Mouse (Mus musculus): ENCODE measurements around the gene Celsr1. TPM values are rescaled to one million over a fixed set of nuclear protein-coding genes. Genes with fewer than 3 reads are reported as not detected.

The Celsr1 gene
- polyA plus RNA-seq, 1 experiment: 0.39 TPM

DNA sequence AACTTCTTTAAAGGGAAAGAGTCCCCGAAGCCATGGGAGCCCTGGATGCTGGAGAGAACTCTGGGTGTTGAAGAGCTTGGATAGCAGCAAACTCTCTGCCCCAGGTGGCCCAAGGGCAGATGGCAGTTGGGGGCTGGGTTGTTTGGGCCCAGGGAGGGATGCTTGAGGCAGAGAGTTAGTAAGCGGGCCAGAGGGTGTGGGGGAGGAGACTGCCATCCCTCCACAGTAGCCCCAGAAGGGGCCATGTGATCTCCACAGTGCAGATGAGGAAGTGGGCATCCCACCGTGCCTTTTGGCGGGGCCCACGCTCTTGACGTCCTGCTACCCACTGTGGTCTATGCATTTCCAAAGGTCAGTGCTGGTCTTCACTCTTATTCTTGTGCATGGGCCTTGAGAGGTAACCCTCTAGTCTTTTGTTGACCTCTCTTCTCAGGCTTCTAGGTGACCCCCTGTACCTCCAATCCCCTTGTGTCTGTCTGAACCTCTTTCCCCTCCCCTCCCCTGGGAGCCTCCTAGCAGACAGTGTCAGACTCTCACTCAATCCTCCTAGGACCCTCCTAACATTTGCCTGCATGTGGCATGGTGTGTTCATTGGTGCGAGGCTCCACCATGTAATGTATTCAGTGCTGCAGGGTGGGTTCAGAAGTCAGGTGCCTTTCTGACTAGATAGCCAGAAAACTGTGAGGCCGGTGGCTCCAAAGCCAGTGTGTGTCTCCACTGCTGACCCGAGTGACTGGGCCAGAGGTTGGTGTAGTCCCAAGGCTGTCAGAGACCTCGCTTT lies 35.6 kb upstream of the Celsr1 start:
- TF ChIP-seq GATA1 (IDR thresholded peaks at IDR 0.05; ENCODE audit: low read length): no peak

DNA sequence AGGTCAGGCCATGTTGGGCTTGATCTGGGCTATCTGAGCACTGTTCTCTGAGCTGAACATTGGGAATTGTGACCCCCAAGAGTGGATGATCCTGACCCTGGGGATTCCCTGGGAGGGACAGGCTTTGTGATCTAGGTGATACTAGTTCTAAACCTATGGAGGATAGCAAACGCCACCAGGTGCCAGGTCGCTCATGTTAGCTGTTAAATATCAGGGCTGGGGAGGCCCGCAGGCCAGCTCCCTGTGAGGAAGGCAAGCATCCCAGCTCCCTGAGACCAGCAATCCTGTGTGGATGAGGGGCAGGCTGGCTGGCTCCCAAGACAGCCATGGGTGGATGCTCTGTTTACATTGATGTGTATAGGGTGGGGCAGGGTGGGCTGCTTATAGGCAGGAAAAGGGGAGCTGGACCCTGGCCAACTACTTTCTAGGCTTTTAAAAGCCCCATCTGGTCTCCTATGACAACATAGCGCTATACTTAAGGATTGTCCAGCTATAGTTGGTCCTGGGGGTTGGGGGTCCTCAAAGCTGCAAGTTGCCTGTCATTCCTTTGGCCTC lies 34.4 kb upstream of the Celsr1 start:
- TF ChIP-seq GATA1 (IDR thresholded peaks at IDR 0.05; ENCODE audit: low read length): no peak

DNA sequence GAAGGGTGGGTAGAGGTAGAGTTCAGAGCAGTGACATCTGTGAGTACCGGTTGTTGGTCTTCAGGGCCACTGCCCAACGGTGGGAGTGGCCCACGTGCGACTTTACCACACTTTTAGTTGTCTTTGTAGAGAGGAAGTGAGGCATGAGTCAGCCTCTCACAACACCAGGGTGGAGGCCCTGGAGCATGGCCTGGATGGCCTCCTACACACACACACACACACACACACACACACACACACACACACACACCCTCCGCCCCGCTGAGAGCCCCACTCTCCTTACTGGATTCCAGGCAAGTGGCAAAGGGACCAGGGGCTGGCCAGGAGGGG lies 34.0 kb upstream of the Celsr1 start:
- no peak for TF ChIP-seq GATA1 (IDR thresholded peaks at IDR 0.05; ENCODE audit: low read length)

DNA sequence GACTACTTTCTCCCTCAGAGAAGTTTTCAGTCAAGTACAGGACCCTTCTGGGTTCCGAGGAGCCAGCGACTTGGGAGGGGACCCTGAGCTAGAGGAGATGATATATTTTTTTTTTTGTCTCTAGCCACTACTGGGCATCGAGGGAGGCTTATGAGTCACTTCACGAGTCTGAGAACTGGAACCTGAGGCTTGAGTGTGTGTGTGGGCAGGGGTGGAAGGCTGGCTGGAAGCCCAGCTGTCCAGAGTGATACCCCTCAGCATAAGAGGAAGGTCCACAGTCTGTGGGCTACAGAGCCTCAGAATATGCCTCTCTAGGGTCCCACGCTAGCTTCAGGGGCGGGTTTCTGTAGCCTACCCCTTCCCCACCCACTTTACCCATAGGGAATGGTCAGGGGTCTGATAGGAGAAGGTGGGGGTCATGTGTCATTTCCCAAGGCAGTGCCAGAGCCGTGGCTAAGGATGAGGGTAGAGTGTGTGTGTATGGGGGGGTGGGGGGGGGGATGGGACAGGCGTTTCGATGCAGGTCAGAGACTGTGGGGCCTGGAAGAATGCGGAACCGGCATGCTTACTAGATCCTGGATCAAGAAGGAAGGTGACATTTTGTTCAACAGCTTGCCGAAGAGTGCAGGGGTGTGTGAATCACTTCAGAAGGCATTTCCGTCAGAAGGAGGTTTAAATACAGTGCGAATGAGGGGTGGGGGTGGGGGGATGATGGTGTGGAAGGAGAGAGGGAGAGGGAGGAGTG lies 33.4 kb upstream of the Celsr1 start:
- TF ChIP-seq GATA1 (IDR thresholded peaks at IDR 0.05; ENCODE audit: low read length): no peak

DNA sequence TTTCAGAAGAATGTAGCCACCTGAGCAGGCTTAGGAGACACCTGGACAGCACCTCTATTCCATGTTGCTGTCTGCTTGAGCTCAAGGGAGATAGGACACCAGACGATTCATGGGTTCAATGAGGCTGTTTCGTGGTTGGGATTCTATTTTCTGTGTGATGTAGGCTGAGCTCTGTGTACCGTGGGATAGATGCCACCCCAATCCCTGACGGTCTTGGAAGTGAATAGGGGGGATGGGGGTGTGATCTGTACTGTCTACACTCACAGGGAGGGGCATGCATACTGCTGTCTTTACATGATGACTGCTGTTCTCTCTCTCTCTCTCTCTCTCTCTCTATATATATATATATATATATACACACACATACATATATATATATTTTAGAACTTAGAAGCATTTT lies 31.8 kb upstream of the Celsr1 start:
- no peak for TF ChIP-seq GATA1 (IDR thresholded peaks at IDR 0.05; ENCODE audit: low read length)

DNA sequence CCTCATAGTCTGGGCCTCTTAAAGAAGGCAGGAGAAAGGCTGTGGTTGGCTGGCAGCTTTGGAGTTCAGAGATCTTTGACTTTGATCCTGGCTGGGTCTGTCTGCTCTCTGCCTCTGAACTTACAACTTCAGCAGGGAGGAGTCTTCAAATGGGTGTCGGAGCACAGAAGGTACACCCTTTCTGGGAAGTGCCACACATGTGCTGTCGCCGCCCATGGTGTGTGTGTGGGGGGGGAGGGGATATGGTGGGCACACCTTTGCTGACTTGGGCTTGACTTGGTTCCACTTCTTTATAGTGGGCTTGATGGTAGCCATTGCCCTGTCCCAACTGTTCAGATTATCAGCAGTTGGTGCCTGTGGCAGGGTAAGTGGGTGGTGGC lies 31.3 kb upstream of the Celsr1 start:
- no peak for TF ChIP-seq GATA1 (IDR thresholded peaks at IDR 0.05; ENCODE audit: low read length)

DNA sequence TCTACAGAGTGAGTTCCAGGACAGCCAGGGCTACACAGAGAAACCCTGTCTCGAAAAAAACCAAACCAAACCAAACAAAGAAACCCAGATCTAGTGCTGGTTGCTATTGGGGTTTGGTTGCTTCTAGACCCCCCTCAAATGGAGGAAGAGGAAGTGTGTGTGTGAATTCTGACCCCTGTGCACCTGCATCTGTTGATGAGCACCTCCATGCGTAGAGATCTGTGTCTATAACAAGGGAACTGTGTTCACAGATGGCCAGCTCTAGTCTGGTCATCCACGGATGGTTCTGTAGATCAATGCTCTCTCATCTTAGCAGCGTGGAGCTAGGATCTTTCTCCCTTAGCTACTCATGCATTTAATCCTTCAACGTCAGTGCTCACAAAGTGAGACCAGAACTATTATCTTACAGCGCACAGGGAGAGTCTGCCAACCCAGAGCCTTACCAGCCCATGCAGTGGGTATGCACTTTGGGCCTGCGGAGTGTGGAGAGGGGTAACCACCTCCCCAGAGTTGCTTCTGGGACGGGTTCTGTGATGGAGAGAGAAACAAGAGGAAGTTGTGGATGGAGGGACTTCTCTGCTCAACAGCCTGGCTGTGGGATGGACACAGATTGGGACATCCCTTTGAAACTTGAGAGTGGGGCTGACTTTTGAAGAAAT lies 30.7 kb upstream of the Celsr1 start:
- TF ChIP-seq GATA1 (IDR thresholded peaks at IDR 0.05; ENCODE audit: low read length): no peak

DNA sequence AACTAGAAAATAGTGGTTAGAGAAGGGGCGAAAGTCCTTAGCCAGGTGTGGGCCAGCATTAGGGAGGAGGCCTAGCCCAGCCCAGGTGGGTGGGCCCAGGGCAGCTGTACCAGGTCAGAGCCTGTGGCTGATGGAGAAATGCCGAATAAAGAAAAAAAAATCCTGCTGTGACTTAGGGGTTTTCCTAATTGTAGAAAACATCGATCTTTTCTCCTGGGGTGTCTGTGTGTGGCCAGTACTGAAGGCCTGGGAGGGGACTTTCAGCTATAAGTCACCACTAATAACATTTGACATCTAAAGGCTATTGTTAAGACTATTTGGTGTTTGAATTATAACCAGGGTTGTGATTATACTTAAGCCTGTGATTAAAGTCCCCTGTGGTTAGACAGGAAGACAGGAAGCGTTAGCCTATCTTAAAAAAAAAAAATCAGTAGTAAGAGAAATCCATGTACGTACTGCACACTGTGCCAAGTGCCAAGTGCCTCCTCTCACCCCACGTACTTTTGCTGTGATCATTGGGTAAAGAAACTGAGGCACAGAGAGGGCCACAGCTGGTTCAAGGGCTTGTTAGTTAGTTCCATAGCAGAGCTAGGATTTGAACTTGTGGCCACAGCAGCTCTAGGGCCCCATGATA lies 28.4 kb upstream of the Celsr1 start:
- no peak for TF ChIP-seq GATA1 (IDR thresholded peaks at IDR 0.05; ENCODE audit: low read length)

DNA sequence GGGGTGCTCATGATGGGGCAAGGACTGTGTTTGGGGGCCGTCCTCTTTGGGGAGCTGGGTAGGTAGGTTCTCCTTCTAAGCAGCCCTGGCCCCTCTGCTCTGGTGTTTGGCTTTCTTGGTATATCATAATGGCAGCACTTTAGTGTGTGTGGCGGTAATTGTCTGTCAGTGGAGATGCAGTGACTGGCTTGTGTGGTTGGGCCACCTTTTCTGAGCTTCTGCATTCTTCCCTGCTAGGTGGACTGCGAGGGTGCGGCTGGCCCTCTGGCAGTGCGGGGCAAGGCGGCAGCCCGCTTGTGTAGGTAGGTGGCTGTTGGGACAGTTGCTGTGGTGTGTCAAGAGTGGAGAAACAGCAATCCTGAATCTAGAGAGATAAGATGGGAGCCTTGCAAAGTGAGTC lies 27.6 kb upstream of the Celsr1 start:
- TF ChIP-seq GATA1 (IDR thresholded peaks at IDR 0.05; ENCODE audit: low read length): no peak

DNA sequence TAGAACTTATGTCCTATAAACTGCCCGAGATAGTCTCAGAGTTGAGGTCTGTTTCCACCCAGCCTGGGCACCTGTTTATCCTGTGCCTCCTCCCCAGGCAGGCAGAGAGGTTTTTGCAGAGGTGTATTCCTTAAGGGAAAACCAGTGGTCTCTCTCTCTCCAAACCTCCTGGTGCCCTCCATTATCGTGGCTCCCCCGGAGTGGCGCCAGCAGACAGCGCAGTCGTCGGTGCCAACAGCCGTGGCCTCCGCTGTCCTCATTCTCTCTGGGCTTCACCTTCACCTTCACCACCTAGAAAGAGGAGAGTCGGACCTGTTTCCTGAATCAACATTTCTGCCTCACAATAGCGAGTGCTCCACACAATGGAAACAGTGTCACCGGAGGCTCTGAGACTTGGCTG lies 27.0 kb upstream of the Celsr1 start:
- no peak for TF ChIP-seq GATA1 (IDR thresholded peaks at IDR 0.05; ENCODE audit: low read length)

DNA sequence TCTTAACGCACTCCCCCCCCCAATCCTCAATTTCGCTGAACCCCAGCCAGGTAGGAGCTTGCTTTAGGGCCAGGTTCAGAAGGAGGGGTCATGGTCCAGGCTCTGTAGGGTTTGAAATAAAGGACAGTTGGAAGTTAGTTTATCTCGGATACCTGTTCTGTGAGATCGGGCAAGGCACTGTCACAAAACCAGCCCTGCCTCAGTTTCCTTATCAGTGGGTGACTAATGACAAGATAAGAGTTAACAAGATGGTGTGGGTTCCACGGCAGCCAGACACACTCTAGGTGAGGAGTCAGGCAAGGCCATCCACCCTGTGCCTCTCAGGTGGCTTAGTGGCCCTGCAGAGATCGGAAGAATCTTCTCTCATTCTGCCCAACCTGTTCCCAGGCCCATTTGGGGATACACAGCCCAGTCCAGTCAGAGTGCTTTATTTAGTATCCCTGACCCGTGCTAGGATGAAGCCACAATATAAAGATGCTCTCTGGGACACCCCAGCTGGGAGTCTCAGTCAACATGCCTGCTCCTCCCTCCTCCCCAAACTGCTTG lies 26.3 kb upstream of the Celsr1 start:
- TF ChIP-seq GATA1 (IDR thresholded peaks at IDR 0.05; ENCODE audit: low read length): no peak

DNA sequence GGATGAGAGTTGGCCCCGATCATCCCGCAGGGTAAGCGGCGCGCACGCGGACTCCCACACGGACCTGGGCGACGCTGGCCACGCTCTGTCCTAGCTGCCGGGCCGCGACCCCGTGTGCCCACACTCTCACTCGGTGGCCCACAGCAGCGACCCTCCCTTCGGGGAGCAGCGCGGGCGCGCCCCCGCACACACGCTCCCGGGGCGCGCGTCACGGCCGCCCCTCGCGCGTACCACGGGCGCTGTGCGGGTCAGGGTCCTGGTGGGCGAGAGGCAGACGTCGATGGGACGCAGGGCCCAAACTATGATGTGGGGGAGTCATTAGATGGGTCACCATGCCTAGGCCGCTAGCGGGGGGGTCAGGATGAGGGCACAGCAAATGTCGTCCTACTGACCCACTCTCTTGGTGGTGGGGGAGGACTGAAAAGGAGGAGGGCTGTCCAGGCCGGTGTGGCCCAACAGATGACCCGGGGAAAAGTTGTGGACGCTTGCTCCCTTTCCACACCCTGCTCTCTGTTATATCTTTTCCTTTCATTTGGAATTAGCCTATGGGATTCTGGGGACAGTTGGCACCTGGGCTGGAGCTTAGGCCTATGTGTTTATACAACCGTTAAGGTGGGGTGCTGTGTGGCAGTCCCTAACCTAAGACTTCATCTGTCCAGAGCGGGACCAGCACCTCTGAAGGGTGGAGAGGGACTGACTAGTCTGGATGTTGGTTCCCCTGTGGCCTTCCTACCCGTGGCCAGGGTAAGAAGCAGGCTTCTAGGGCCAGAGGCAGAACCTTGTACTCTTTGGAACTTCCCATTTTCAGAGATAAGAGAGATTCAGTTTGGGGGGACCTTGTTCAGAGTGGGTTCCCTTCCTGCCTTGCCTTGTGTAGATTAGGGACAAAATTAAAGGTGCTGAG lies 25.6 kb upstream of the Celsr1 start:
- no peak for TF ChIP-seq GATA1 (IDR thresholded peaks at IDR 0.05; ENCODE audit: low read length)

DNA sequence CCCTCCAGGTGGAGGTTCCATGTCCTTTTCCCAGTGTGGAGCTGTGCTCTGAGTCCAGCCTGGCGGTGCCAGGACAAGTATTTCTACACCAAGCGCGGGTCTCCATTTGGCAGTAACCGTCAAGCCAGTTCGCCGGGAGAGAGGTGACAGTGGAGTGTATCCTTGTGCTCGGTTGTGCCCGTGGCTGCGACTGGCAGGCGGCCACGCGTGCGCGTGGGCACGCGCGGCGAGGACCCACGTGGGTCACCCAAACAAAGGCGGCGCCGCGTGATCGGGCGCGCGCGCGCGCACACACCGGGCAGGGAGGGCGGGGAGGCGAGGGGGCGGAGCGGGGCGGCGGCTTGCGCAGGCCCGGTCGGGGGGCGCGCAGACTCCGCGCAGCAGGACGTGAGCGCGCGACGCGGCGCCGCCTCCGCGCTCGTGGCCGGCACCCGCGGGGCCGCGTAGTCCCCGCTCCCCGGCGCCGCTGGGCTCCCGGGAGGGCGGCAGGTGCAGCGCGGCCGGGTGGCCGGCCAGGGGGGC lies 24.9 kb upstream of the Celsr1 start:
- TF ChIP-seq GATA1 (IDR thresholded peaks at IDR 0.05; ENCODE audit: low read length): no peak

DNA sequence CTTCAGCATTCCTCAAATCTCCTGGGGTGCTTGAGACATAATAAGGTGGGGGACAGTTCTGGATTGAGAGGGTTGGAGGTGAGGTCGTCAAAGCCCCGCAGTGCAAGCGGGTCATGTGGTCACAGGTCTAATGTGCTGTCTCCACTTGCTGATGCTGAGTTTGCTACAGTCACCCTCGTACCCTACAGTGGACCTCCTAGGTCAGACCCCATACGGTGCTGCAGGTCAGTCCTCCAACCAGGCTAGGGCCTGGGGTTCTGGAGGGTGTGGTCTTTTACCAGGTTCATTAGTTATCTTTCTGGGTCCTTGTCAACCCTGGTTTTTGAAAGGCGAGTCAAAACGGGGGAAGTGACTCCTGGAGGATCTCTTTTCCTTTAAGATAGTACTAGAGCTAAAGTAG lies 24.3 kb upstream of the Celsr1 start:
- no peak for TF ChIP-seq GATA1 (IDR thresholded peaks at IDR 0.05; ENCODE audit: low read length)

All from G1E-ER4 (cell line).